Mouse (Mus musculus) left cerebral cortex, postnatal 10 days (tissue): ENCODE results near the gene Ankrd55. TPM values are rescaled to one million over a fixed set of nuclear protein-coding genes. Genes with fewer than 3 reads are reported as not detected.

Experiments
- DNase-seq, 2 experiments: peaks; one replicate each; pipeline ENCODE4 v3.0.0; 2021 to 2022; ENCODE audit warnings: low spot score in 2 of 2, mixed read lengths in 1 of 2; ENCODE audit errors: extremely low spot score in 1 of 2
- intact Hi-C: fragments of 180-260 bp; cut with DNase I; formaldehyde crosslinking; loops from one replicate; pipeline ENCODE4 v1.15.1; 2025
- total RNA-seq, 2 experiments: library from RNA; stranded (reverse); gene quantifications; 2 replicates each; pipeline ENCODE4 v1.2.3; 2021

Gene Ankrd55
- 1 to 10 TPM; 5.6 to 5.8 TPM for total RNA-seq

DNA sequence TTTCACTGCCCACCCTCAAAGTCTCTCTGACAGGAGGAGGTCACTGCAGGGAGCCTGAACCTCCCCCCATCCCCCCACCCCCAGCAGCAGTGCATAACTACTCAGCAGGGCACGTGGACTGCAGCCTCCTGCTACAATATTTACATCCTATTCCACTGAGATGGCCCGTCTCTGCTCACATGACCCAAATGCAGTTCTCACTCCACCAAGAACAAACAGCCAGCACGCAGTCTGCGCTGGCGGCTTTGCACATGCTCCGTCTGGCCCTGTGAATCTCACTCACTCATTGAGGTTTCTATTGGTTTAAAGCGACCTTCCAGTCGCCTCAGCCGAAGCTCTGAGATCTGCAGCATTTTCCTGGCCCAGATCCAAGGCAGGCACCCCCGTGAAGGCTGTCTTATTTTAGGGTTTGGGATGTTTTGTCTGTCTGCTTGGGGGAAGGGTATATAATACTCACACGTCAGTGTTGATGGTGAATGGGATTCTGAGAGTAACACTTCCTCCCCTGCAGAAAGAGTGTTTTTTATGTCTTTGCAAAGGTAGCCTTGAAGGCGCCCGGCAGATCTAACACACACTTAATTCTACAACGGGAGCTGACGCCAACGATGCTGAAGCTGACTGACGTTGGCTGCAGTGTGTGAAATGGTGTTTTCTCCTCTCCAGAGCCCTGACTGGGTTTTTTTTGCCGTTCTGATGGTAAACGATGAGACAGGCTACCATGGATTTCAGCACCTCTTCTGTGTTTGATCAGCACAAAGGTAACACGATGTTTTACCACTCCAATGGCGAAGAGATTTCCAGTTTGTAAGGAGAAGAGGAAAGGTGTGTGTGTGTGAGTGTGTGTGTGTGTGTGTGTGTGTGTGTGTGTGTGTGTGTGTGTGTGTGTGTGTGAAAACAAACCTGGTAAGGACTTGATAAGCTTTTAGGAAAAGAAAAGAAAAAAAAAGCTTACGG, at the start of gene Ankrd55:
Gene Ankrd55 (plus strand): TSS at position 227 of the 954 bp plus-strand sequence.
- peak; percentile 70 to 75 for DNase-seq
- intact Hi-C loops, result no loop called here

GRCm38 (mm10) chr13:112239239-112239638, 49.0 kb upstream of the Ankrd55 start:
- DNase-seq, result no peak
- intact Hi-C loops, result no loop called here

- DNase-seq, result no peak
- intact Hi-C loops, result no loop called here
Measured at GRCm38 (mm10) chr13:112241431-112241830, 46.8 kb upstream of the Ankrd55 start.

- DNase-seq, result no peak
- intact Hi-C loops, result no loop called here
Measured at GRCm38 (mm10) chr13:112245131-112245530, 43.1 kb upstream of the Ankrd55 start.

- intact Hi-C loops, result no loop called here
- no peak for DNase-seq
Measured at GRCm38 (mm10) chr13:112251433-112251832, 36.8 kb upstream of the Ankrd55 start.

DNA sequence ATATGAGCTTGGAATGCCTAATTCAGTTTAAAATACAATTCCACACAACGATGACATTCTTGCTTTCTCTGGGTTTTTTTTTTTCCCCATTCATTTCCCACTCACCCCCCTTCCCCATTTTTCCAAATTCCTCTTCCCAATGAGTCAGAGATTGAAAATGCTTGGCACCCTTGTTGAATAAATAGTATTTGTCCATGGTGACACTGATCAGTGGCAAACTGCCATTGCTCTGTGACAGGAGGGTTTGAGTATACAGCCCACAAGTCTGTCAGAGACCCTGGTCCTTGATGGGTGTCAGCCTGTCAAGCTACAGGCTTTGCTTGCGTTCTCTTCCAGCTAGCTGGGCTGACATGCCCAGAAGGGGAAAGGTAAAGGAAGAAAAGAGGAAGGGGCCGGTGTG, 36.2 kb upstream of the Ankrd55 start:
- DNase-seq, result no peak
- intact Hi-C loops, result no loop called here

DNA sequence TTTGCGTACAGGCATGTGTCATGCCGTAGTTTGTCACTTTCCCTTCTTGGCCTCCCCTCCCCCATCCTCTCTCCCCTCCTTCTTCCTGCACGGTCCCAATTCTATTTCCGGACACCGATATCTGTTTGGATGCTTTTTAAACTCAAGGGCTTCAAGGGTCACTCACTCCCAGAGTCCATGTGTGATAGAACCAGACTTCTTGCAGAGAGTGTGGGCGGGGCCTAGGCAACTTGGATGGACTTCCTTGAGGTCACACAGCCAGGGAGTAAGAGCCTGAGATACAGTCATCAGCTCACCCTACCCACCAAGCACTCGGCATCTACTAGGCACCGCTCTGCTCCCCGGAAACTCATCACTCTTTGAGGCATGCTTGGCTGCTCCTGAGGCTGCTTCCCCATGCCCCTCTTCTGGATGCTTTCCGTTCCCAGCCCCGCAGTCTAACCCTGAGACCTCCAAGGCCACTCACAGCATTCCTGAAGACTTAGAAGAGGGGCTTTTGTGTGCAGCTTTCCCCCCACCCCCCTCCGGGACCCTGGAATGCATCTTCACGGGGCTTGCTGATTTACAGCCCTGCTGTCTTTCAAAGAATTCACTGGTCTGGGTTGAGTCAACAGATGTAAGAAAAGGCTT, 35.1 kb upstream of the Ankrd55 start:
- intact Hi-C loops, result no loop called here
- no peak for DNase-seq

- intact Hi-C loops, result no loop called here
- no peak for DNase-seq
Measured at GRCm38 (mm10) chr13:112254116-112254515, 34.1 kb upstream of the Ankrd55 start.

GRCm38 (mm10) chr13:112255862-112256261, 32.4 kb upstream of the Ankrd55 start:
- no peak for DNase-seq
- intact Hi-C loops, result no loop called here

DNA sequence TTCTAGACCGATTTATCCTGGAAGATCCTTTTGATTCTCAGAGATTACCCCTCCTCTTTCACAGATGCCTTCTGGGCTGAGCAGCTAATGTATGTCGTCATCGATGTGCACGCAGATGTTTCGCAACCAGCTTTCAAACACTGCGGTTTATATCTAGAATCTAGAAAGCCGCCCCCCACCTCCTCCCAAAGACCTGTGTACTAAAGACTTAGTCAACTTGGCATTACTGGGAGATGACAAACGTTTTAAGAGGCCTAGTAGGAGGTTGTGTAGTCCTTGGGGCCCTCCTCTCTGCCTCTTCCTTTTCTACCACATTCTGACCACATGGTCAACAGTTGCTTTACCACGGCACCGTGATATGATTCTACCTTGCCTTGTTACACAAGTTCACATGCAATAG, 29.8 kb upstream of the Ankrd55 start:
- intact Hi-C loops, result no loop called here
- DNase-seq, result no peak

DNA sequence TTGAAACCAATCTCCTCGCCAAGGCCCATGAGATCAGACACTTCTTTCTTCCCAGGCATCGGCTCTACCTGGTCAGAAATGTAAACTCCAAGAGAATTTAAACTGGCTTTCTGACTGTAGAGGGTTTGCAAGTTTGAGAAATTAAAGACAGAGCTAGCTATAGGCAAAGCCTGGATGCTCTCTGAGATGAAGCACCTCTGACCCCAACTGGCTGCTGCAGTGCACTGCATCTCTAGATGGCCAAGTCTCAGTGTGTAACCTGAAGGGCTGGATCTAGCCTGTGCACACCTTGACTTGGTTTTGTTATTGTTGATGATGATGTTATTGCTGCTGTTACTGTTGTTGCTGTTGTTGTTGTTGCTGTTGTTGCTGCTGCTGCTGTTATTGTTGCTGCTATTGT, 28.9 kb upstream of the Ankrd55 start:
- intact Hi-C loops, result no loop called here

DNA sequence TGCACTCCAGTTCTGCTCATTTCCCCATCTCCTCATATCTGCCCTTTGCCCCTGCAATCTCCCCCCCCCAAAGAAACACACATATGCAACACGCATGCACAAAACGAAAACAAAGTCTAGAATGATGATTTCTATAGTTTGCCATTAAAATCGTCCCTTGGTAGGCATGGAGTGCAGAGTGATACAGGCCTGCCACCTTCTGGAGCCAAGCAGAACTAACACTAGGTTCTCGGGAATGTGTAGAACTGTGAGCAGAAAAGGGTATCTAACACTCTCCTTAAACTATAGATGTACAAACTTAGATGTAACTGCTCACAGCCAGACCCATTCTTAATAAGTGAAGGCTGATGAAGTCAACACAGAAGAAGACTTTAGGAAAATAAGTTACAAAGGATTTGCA, 23.6 kb upstream of the Ankrd55 start:
- DNase-seq, result peak; percentile 8 to 27
- intact Hi-C loops, result loop anchor here (5.0 to 10.0 kb wide), 2 partner anchors 477 to 800 kb away; no protein-coding TSS in a partner anchor

More for the DNA sequence above, 28.9 kb upstream of the Ankrd55 start:
- peak; percentile 44 to 66 for DNase-seq

- peak in 1 of 2 experiments; percentile 31 for DNase-seq
- intact Hi-C loops, result loop anchor here (5.0 kb wide), 1 partner anchor 235 kb away; no protein-coding TSS in a partner anchor
Measured at GRCm38 (mm10) chr13:112271901-112272537, 16.2 kb upstream of the Ankrd55 start.

DNA sequence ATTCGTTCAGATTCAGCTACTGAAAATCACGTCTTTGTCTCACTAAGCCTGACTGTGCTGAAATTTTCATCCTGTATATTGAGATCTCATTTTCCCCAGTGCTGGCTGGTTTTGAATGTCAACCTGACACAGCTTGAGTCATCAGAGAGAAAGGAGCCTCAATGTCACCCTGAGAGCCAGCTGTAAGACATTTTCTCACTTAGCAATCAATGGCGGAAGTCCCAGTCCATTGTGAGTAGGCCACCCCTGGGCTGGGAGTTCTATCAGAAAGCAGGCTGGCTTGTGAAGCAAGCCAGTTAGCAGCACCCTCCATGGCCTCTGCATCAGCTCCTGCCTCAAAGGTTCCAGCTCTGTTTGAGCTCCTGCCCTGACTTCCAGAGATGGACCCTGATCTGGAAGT, 13.6 kb upstream of the Ankrd55 start:
- intact Hi-C loops, result loop anchor here (5.0 kb wide), 1 partner anchor 233 kb away; no protein-coding TSS in a partner anchor
- DNase-seq, result no peak

DNA sequence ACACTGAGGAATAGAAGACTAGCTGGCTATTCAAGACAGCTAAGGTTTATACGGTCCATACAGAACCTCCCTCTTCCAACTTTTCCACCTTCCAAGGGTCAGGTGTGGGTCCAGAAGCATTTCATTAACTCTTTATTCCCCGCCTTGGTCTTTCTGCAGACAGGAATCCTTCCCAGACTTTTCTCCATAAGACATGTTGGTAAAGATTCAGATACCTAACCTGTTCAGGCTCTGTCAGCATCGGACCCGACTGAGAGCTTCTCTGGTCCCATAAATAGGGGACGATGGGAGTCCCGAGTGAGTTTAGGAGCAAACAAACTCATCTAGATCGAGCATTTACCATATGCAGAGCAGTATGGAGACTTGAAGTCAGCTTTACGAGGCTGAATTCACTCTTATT, 12.3 kb upstream of the Ankrd55 start:
- no peak for DNase-seq
- intact Hi-C loops, result no loop called here

GRCm38 (mm10) chr13:112277544-112277943, 10.7 kb upstream of the Ankrd55 start:
- intact Hi-C loops, result no loop called here
- no peak for DNase-seq

DNA sequence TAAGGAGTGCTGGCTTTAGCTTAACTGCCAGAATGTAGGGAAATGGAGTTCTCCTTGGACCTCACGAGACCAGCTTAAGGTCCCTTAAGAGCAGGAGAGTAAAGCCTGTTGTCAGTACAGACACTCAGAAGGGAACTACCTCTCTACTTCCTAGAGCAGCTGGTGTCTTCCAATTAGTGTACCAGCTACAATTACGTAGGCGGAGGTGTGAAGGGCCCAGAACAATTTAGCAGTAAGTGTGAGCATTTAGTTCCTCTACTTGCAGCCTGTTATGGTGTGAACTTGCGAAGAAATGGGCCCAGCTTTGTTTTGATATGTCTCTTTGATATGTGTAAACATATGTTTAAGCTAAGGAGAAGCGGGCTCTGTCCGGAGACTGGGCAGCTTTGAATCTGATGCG, 10.0 kb upstream of the Ankrd55 start:
- intact Hi-C loops, result no loop called here

GRCm38 (mm10) chr13:112287135-112287534, 1.1 kb upstream of the Ankrd55 start:
- intact Hi-C loops, result no loop called here
- DNase-seq, result no peak

More for the DNA sequence above, 10.0 kb upstream of the Ankrd55 start:
- DNase-seq, result no peak

DNA sequence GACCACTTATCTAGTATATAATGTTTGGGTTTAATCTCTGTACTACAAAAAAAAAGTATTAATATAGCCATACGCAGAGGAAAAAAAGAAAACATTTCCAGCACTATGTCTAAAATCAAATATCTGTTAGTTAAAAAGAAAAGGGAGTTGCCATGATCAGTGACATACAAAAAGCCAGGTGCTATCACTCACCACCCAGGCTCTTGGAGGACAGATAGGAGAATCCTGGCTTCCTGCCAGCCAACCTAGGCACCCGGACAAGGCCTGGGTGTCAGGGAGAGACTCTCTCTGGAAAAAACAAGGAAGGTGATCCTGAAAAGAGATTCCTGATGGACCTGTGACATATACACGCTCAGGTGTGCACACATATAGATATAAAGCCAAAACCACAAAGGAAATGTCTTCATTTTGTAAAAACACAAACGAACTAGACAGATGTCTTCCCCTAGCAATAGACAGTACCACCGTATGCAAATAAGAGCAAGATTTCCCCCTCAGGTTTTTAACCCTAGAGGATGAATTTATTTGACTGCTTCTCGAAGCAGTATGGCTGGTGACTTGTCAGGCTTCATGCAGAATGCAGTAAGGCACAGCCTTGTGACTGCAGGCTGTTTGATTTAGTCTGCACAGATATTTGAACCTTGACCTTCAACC, 553 bp upstream of the Ankrd55 start:
- intact Hi-C loops, result no loop called here
- peak in 1 of 2 experiments; percentile 39 for DNase-seq
